Mouse (Mus musculus): ENCODE data around the gene Armh3.

Gene Armh3

GRCm38 (mm10) chr19:45997785-45998693 is at the start of gene Armh3:
Gene Armh3 (minus strand): TSS chr19:45998488.
- peak; percentile 87 for DNase-seq (ENCODE audit: low spot score)

GRCm38 (mm10) chr19:46047426-46047825 is 49.1 kb upstream of the Armh3 start:
- no peak for DNase-seq (ENCODE audit: low spot score)

- DNase-seq (ENCODE audit: low spot score): no peak
Observed at GRCm38 (mm10) chr19:46046621-46047025, 48.3 kb upstream of the Armh3 start.

GRCm38 (mm10) chr19:46045696-46046311 is 47.5 kb upstream of the Armh3 start:
- no peak for DNase-seq (ENCODE audit: low spot score)

GRCm38 (mm10) chr19:46044993-46045695 is 46.9 kb upstream of the Armh3 start, which contains the start of gene Ldb1:
Gene Ldb1 (minus strand): TSS chr19:46045214.
- peak; percentile 85 for DNase-seq (ENCODE audit: low spot score)

- DNase-seq (ENCODE audit: low spot score): no peak
Observed at GRCm38 (mm10) chr19:46044271-46044992, 46.1 kb upstream of the Armh3 start, which contains the start of gene Pprc1. Gene Pprc1 (plus strand): TSS chr19:46044886.

GRCm38 (mm10) chr19:46043380-46043779 is 45.1 kb upstream of the Armh3 start:
- no peak for DNase-seq (ENCODE audit: low spot score)

GRCm38 (mm10) chr19:46042476-46043011 is 44.3 kb upstream of the Armh3 start:
- DNase-seq (ENCODE audit: low spot score): no peak

- peak; percentile 83 for DNase-seq (ENCODE audit: low spot score)
Observed at GRCm38 (mm10) chr19:46041933-46042475, 43.7 kb upstream of the Armh3 start.

- no peak for DNase-seq (ENCODE audit: low spot score)
Observed at GRCm38 (mm10) chr19:46041299-46041932, 43.1 kb upstream of the Armh3 start.

GRCm38 (mm10) chr19:46040149-46040902 is 42.0 kb upstream of the Armh3 start:
- no peak for DNase-seq (ENCODE audit: low spot score)

GRCm38 (mm10) chr19:46039478-46039877 is 41.2 kb upstream of the Armh3 start:
- DNase-seq (ENCODE audit: low spot score): peak; percentile 88

GRCm38 (mm10) chr19:46038851-46039260 is 40.6 kb upstream of the Armh3 start:
- DNase-seq (ENCODE audit: low spot score): no peak

GRCm38 (mm10) chr19:46037925-46038850 is 39.9 kb upstream of the Armh3 start:
- no peak for DNase-seq (ENCODE audit: low spot score)

GRCm38 (mm10) chr19:46037243-46037924 is 39.1 kb upstream of the Armh3 start:
- no peak for DNase-seq (ENCODE audit: low spot score)

- DNase-seq (ENCODE audit: low spot score): no peak
Observed at GRCm38 (mm10) chr19:46036477-46037242, 38.4 kb upstream of the Armh3 start.

- no peak for DNase-seq (ENCODE audit: low spot score)
Observed at GRCm38 (mm10) chr19:46035971-46036370, 37.7 kb upstream of the Armh3 start.

All from ovary, adult 18-20 months (tissue).